Mouse (Mus musculus): ENCODE measurements around the gene Olfr826. TPM values are rescaled to one million over a fixed set of nuclear protein-coding genes. Genes with fewer than 3 reads are reported as not detected.

The Olfr826 gene
- total RNA-seq (2014; rRNA removed) (not detected in 2 replicates), polyA plus RNA-seq (2015; fragmentation: Nextera tagmentation; extraction: Ambion mirVana) (not detected in 2 replicates)

GRCm38 (mm10) chr10:130184086-130184485, at the start of gene Olfr826:
Gene Olfr826, minus strand, starts transcription at chr10:130184186.
- no peaks in the 10 kb centered on the region for H3K36me3 ChIP-seq (ENCODE audit: insufficient read depth, low read length)
- no peak within 1 kb of the TSS for H3K4me3 ChIP-seq (ENCODE audit: low read depth, low read length)
- no peak for TF ChIP-seq CTCF (IDR thresholded peaks at IDR 0.05)
- H3K27ac ChIP-seq (ENCODE audit: low read depth, low read length) = no peak within 1 kb of the TSS
- 69% methylated on average over 1 of the region's 1 CpGs for WGBS
- H3K9me3 ChIP-seq (ENCODE audit: low read length) = no peaks in the 10 kb centered on the region
- DNase-seq (ENCODE audit: low spot score) (no peak), ATAC-seq (ENCODE audit: low FRiP score) (no peak)
- no peaks in the 10 kb centered on the region for H3K4me1 ChIP-seq (ENCODE audit: insufficient read depth, low read length)
- H3K4me2 ChIP-seq (ENCODE audit: low read depth, low read length, poor library complexity, severe bottlenecking) = no peak within 1 kb of the TSS
- H3K9ac ChIP-seq (replicated peaks; ENCODE audit: low read length, poor library complexity, severe bottlenecking) = no peak within 1 kb of the TSS
- H3K27me3 ChIP-seq (ENCODE audit: insufficient read depth, low read length) = no peaks in the 10 kb centered on the region

GRCm38 (mm10) chr10:130232117-130232516, 48.1 kb upstream of the Olfr826 start:
- WGBS = 50% methylated on average over 1 of the region's 1 CpGs
- Histone ChIP-seq H3K36me3 (ENCODE audit: insufficient read depth, low read length) (no peaks in the 10 kb centered on the region), H3K27me3 (ENCODE audit: insufficient read depth, low read length) (no peaks in the 10 kb centered on the region), H3K9me3 (ENCODE audit: low read length) (no peaks in the 10 kb centered on the region), H3K4me3 (ENCODE audit: low read depth, low read length) (no peak overlapping the region), H3K9ac (replicated peaks; ENCODE audit: low read length, poor library complexity, severe bottlenecking) (no peak overlapping the region), H3K4me1 (ENCODE audit: insufficient read depth, low read length) (no peaks in the 10 kb centered on the region), H3K27ac (ENCODE audit: low read depth, low read length) (no peak overlapping the region), H3K4me2 (ENCODE audit: low read depth, low read length, poor library complexity, severe bottlenecking) (no peak overlapping the region)
- no peak for ATAC-seq (ENCODE audit: low FRiP score)
- no peak for TF ChIP-seq CTCF (IDR thresholded peaks at IDR 0.05)
- no peak for DNase-seq (ENCODE audit: low spot score)

GRCm38 (mm10) chr10:130229584-130229983, 45.6 kb upstream of the Olfr826 start:
- TF ChIP-seq CTCF (IDR thresholded peaks at IDR 0.05) = 0 out of 2 replicates have a peak, but pooled peaks have one; percentile 15
- Histone ChIP-seq H3K27ac (ENCODE audit: low read depth, low read length) (no peak overlapping the region), H3K4me1 (ENCODE audit: insufficient read depth, low read length) (no peaks in the 10 kb centered on the region), H3K9me3 (ENCODE audit: low read length) (no peaks in the 10 kb centered on the region), H3K9ac (replicated peaks; ENCODE audit: low read length, poor library complexity, severe bottlenecking) (no peak overlapping the region), H3K36me3 (ENCODE audit: insufficient read depth, low read length) (no peaks in the 10 kb centered on the region), H3K4me3 (ENCODE audit: low read depth, low read length) (no peak overlapping the region), H3K4me2 (ENCODE audit: low read depth, low read length, poor library complexity, severe bottlenecking) (no peak overlapping the region), H3K27me3 (ENCODE audit: insufficient read depth, low read length) (no peaks in the 10 kb centered on the region)
- ATAC-seq (ENCODE audit: low FRiP score) = no peak
- WGBS = 82% methylated on average over 5 of the region's 5 CpGs
- no peak for DNase-seq (ENCODE audit: low spot score)

- Histone ChIP-seq H3K9ac (replicated peaks; ENCODE audit: low read length, poor library complexity, severe bottlenecking) (no peak overlapping the region), H3K9me3 (ENCODE audit: low read length) (no peaks in the 10 kb centered on the region), H3K4me2 (ENCODE audit: low read depth, low read length, poor library complexity, severe bottlenecking) (no peak overlapping the region), H3K27me3 (ENCODE audit: insufficient read depth, low read length) (no peaks in the 10 kb centered on the region), H3K4me1 (ENCODE audit: insufficient read depth, low read length) (no peaks in the 10 kb centered on the region), H3K27ac (ENCODE audit: low read depth, low read length) (no peak overlapping the region), H3K4me3 (ENCODE audit: low read depth, low read length) (no peak overlapping the region), H3K36me3 (ENCODE audit: insufficient read depth, low read length) (no peaks in the 10 kb centered on the region)
- DNase-seq (ENCODE audit: low spot score) (peak; percentile 86), ATAC-seq (ENCODE audit: low FRiP score) (peak; percentile 89)
- 0% methylated on average over 1 of the region's 1 CpGs for WGBS
- TF ChIP-seq CTCF (IDR thresholded peaks at IDR 0.05) = peak; percentile 94
Observed at GRCm38 (mm10) chr10:130228246-130228645, 44.3 kb upstream of the Olfr826 start.

GRCm38 (mm10) chr10:130225034-130225433, 41.0 kb upstream of the Olfr826 start:
- no peaks in the 10 kb centered on the region for H3K27me3 ChIP-seq (ENCODE audit: insufficient read depth, low read length)

GRCm38 (mm10) chr10:130214303-130214702, 30.3 kb upstream of the Olfr826 start, which contains the start of gene Olfr827:
Gene Olfr827, minus strand, starts transcription at chr10:130214403.
- no peak for DNase-seq (ENCODE audit: low spot score)
- no peak for TF ChIP-seq CTCF (IDR thresholded peaks at IDR 0.05)
- Histone ChIP-seq H3K9me3 (ENCODE audit: low read length) (no peaks in the 10 kb centered on the region), H3K27ac (ENCODE audit: low read depth, low read length) (no peak within 1 kb of the TSS), H3K27me3 (ENCODE audit: insufficient read depth, low read length) (no peaks in the 10 kb centered on the region), H3K9ac (replicated peaks; ENCODE audit: low read length, poor library complexity, severe bottlenecking) (no peak within 1 kb of the TSS), H3K4me2 (ENCODE audit: low read depth, low read length, poor library complexity, severe bottlenecking) (no peak within 1 kb of the TSS), H3K36me3 (ENCODE audit: insufficient read depth, low read length) (no peaks in the 10 kb centered on the region), H3K4me1 (ENCODE audit: insufficient read depth, low read length) (no peaks in the 10 kb centered on the region), H3K4me3 (ENCODE audit: low read depth, low read length) (no peak within 1 kb of the TSS)
- no peak for ATAC-seq (ENCODE audit: low FRiP score)
- 90% methylated on average over 1 of the region's 1 CpGs for WGBS

More at GRCm38 (mm10) chr10:130225034-130225433, 41.0 kb upstream of the Olfr826 start:
- no peaks in the 10 kb centered on the region for H3K4me1 ChIP-seq (ENCODE audit: insufficient read depth, low read length)
- no peak overlapping the region for H3K9ac ChIP-seq (replicated peaks; ENCODE audit: low read length, poor library complexity, severe bottlenecking)
- DNase-seq (ENCODE audit: low spot score) (no peak), ATAC-seq (ENCODE audit: low FRiP score) (no peak)
- WGBS = 82% methylated on average over 3 of the region's 3 CpGs
- no peak overlapping the region for H3K27ac ChIP-seq (ENCODE audit: low read depth, low read length)
- H3K4me2 ChIP-seq (ENCODE audit: low read depth, low read length, poor library complexity, severe bottlenecking) = no peak overlapping the region
- no peak overlapping the region for H3K4me3 ChIP-seq (ENCODE audit: low read depth, low read length)
- no peaks in the 10 kb centered on the region for H3K9me3 ChIP-seq (ENCODE audit: low read length)
- no peak for TF ChIP-seq CTCF (IDR thresholded peaks at IDR 0.05)
- H3K36me3 ChIP-seq (ENCODE audit: insufficient read depth, low read length) = no peaks in the 10 kb centered on the region
